Mouse (Mus musculus) embryonic facial prominence, embryonic 10.5 days (tissue): ENCODE data around the gene Gm26558. TPM values are rescaled to one million over a fixed set of nuclear protein-coding genes. Genes with fewer than 3 reads are reported as not detected.
A peak's percentile ranks its signal among the peaks of the same experiment; 100 is the strongest.

Source experiments
- DNase-seq: peaks from one replicate; pipeline ENCODE4 v3.0.0-alpha.2; 2017; ENCODE audit warnings: low spot score
- H3K27ac ChIP-seq: fragments of 300-500 bp; sonication (generic); replicated peaks from 2 replicates; pipeline ENCODE4 v1.5.1; 2016; ENCODE audit warnings: mild to moderate bottlenecking
- H3K27me3 ChIP-seq: fragments of 300-500 bp; sonication (generic); replicated peaks from 2 replicates; pipeline ENCODE4 v1.6.1; 2016; ENCODE audit warnings: low read depth, mild to moderate bottlenecking; ENCODE audit not compliant: poor library complexity, severe bottlenecking
- H3K36me3 ChIP-seq: fragments of 300-500 bp; sonication (generic); replicated peaks from 2 replicates; pipeline ENCODE4 v1.6.1; 2016; ENCODE audit warnings: mild to moderate bottlenecking, moderate library complexity
- H3K4me1 ChIP-seq: fragments of 300-500 bp; sonication (generic); 2 replicates; pipeline ENCODE4 v1.6.1; 2016
- H3K4me3 ChIP-seq: fragments of 300-500 bp; sonication (generic); 2 replicates; pipeline ENCODE4 v1.5.1; 2016; ENCODE audit warnings: mild to moderate bottlenecking, moderate library complexity
- H3K9me3 ChIP-seq: fragments of 300-500 bp; sonication (generic); 2 replicates; pipeline ENCODE4 v1.6.1; 2016; ENCODE audit warnings: mild to moderate bottlenecking
- WGBS: fragments of 180-500 bp; shearing (Covaris S2); methylation state at CpG from one replicate; pipeline ENCODE4 v1.1.7; 2016; 5-methylcytosine and 5-hydroxymethylcytosine counted together
- polyA plus RNA-seq: library from polyadenylated mRNA; unstranded; fragments of >200 nt; fragmentation: Nextera tagmentation; extraction: Ambion mirVana; gene quantifications from 2 replicates; pipeline ENCODE4 v1.2.1, GENCODE M21; 2016

Gm26558 gene
- polyA plus RNA-seq, 1 experiment from 2014 or later = 3.6 TPM

DNA sequence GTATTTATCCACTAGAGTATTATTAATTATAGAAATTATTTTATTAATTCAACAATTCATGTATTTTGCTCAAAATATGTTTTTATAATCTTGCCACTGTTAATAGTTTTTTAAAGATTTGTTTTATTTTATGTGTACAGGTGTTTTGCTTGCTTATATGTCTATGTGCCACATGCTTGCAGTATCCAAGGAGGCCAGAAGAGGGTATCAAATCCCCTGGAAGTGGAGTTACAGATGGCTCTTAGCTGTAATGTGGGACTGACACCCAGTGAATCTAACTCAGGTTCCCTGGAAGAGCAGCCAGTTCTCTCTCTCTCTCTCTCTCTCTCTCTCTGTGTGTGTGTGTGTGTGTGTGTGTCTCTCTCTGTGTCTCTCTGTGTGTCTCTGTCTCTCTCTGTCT lies 20.9 kb downstream of the Gm26558 start:
- H3K4me1 ChIP-seq = 0 out of 2 replicates have a peak, but pooled peaks cover 2% of the 10 kb centered on the region
- peaks cover 10% of the 10 kb centered on the region; the same call in 1 of the 2 replicates for H3K9me3 ChIP-seq
- no peaks in the 10 kb centered on the region for H3K36me3 ChIP-seq
- no peaks in the 10 kb centered on the region for H3K27me3 ChIP-seq
- no peak overlapping the region for H3K4me3 ChIP-seq
- DNase-seq = no peak
- H3K27ac ChIP-seq = no peak overlapping the region

DNA sequence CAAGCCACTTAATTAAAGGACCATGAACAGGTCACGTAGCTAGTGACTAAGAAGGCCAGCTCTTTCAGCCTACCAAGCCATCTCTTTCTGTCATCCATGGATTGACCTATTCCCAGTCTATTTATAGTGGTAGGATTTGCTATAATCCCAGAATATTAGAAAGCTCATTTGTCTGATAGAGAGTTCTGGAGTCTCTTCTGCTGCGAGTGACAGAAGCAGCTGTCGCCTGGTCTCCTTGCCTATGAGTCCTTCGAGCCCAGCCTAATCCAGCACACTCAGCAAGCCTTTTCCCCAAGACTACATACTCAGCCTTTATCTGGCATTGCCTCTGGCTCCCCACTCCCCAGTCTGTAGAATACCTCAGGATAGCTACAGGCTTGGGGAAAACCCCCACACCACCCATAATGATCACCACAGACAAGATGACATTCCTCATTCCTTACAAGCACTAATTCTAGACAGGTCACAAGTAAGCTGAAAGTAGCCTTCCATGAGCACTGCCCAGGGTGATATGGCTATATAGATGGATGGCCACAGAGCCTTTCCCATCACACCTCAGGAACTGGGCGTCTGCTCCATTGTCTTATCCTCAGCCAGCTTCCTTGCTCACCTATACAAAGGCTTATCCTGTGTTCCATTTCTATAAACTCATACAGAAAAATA lies 27.7 kb downstream of the Gm26558 start:
- Histone ChIP-seq H3K4me3 (no peak overlapping the region), H3K4me1 (peaks cover 14% of the 10 kb centered on the region), H3K27me3 (no peaks in the 10 kb centered on the region), H3K36me3 (no peaks in the 10 kb centered on the region), H3K27ac (no peak overlapping the region), H3K9me3 (peaks cover 10% of the 10 kb centered on the region; the same call in 1 of the 2 replicates)
- 89% methylated on average over 5 of the region's 5 CpGs for WGBS
- DNase-seq = no peak

DNA sequence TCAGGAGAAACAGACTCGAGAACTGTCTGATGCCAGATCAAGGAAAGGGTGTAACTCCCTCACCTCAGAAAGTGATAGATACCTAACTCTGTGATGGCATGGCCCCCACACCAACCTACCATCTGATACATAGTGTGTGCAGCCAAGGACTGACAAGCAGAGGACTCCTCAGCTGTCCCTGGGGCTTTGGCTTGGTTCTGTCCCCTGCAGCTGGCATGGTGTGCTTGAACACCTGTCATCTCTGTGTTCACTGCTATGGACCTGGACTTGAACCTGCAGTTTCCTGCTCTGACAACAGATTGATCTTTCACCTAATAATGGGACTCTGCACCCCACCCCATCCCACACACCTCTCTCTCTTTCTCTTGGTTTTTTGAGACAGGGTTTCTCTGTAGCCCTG lies 29.5 kb downstream of the Gm26558 start:
- Histone ChIP-seq H3K36me3 (no peaks in the 10 kb centered on the region), H3K27me3 (no peaks in the 10 kb centered on the region), H3K4me1 (peaks cover 18% of the 10 kb centered on the region), H3K9me3 (peaks cover 8% of the 10 kb centered on the region; the same call in 1 of the 2 replicates), H3K4me3 (no peak overlapping the region), H3K27ac (no peak overlapping the region)
- WGBS = 82% methylated on average over 1 of the region's 1 CpGs
- no peak for DNase-seq

DNA sequence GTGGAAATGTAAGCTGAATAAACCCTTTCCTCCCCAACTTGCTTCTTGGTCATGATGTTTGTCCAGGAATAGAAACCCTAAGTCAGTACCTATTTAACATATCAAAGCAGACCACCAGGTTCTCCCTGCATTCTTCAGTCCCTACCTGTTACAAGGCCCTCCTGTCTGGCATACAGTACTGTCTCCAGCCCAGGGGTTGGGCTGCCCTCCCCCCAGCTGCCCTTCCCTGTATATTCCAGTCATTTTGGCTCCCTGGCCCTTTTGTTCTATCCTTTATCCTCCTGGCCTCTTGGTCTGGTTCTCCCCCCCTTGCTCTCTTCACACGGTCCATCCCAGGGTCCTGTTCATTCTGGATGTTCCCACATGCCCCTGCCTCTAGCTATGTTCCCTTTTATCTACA lies 30.6 kb downstream of the Gm26558 start:
- Histone ChIP-seq H3K36me3 (no peaks in the 10 kb centered on the region), H3K4me3 (no peak overlapping the region), H3K9me3 (no peaks in the 10 kb centered on the region), H3K27me3 (no peaks in the 10 kb centered on the region), H3K4me1 (peaks cover 18% of the 10 kb centered on the region), H3K27ac (no peak overlapping the region)
- no peak for DNase-seq
- WGBS = 83% methylated on average over 1 of the region's 1 CpGs

DNA sequence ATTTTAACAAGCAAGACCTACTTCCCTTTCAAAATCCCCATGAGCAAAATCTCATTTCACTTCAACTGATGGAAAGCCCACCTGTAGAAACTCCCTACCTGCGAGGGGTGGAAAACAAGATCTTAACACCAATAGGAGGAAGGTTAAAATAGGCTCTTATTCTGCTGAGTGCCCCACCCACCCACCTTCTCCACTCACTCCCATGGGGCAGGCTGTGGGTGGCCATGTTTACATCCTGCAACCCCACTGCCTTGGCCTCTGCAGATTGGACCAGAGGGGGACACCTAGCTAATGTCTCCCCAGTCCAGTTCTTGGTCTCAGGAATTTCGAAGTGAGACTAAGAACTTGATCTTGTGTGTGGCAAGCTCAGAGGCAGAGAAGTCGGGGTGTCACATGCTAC lies 32.0 kb downstream of the Gm26558 start:
- Histone ChIP-seq H3K27ac (peak overlapping the region; percentile 40; the same call in 1 of the 2 replicates), H3K4me1 (peaks cover 18% of the 10 kb centered on the region), H3K4me3 (peak overlapping the region; percentile 23; the same call in 1 of the 2 replicates), H3K36me3 (no peaks in the 10 kb centered on the region), H3K27me3 (no peaks in the 10 kb centered on the region), H3K9me3 (no peaks in the 10 kb centered on the region)
- 69% methylated on average over 3 of the region's 3 CpGs for WGBS
- DNase-seq = no peak

DNA sequence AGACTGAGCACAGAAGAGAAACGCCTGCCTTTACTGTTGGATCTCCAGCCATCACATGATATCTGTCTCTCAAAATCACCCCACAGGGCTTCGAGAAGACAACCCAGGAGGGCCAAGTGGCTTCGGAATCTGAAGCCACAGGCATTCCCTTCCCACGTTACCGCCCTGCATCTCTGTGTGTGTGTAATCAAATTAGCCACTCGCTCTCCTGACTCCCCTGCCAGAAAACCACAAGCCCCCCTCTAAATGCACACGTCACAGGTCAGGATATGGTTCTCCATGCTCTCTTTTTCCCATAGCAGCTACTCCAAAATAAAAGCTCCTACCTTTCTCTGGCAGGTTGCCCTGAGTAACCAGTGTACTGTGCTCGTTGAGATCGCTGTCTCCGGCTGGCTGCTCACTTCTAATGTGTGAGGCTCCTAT lies 32.6 kb downstream of the Gm26558 start:
- DNase-seq = peak; percentile 66
- H3K27ac ChIP-seq = peak overlapping the region; percentile 42
- H3K36me3 ChIP-seq = no peaks in the 10 kb centered on the region
- peaks cover 18% of the 10 kb centered on the region for H3K4me1 ChIP-seq
- H3K4me3 ChIP-seq = peak overlapping the region; percentile 23; the same call in 1 of the 2 replicates
- H3K9me3 ChIP-seq = no peaks in the 10 kb centered on the region
- H3K27me3 ChIP-seq = no peaks in the 10 kb centered on the region
- 27% methylated on average over 10 of the region's 10 CpGs for WGBS

DNA sequence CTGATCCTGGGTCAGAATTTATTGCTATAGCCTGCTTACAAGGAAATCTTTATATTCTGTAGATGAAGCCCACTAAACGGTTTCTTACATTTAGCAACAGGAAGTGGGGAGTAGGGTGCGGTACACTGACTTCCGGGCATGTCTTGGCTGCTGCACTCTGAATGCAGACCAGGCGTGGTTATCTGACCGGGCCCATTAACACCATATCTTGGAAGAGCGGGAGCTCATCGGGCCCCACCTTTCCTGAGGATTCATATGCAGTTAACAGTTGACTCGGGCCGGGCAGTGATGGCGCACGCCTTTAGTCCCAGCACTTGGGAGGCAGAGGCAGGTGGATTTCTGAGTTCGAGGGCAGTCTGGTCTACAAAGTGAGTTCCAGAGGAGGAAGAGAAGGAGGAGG lies 33.5 kb downstream of the Gm26558 start:
- Histone ChIP-seq H3K4me3 (no peak overlapping the region), H3K27me3 (no peaks in the 10 kb centered on the region), H3K27ac (no peak overlapping the region), H3K9me3 (no peaks in the 10 kb centered on the region), H3K36me3 (no peaks in the 10 kb centered on the region), H3K4me1 (peaks cover 18% of the 10 kb centered on the region)
- no peak for DNase-seq
- whole genome bisulfite sequencing = 92% methylated on average over 12 of the region's 12 CpGs

DNA sequence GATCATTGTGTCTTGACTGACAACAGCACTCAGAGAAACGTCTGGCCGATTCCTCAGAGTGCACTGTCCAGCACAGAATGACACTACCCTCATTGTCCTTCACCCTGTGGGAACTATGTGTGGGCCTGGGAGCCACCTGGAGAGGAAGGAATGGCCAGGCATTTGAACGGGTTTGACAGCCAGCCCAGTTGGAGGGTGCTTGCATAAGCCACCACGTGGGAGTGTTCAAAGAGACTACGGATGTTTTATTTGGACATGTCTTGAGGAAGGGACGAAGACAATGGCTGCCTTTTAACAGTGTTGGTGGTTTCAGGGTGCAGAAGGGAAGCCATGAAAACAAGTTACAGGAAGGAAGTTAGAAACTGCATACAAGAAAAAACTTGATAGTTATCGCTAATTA lies 36.1 kb downstream of the Gm26558 start:
- 61% methylated on average over 7 of the region's 7 CpGs for WGBS
- H3K27ac ChIP-seq = no peak overlapping the region
- no peak for DNase-seq
- H3K36me3 ChIP-seq = no peaks in the 10 kb centered on the region
- peaks cover 18% of the 10 kb centered on the region for H3K4me1 ChIP-seq
- H3K4me3 ChIP-seq = no peak overlapping the region
- H3K9me3 ChIP-seq = no peaks in the 10 kb centered on the region
- H3K27me3 ChIP-seq = no peaks in the 10 kb centered on the region

DNA sequence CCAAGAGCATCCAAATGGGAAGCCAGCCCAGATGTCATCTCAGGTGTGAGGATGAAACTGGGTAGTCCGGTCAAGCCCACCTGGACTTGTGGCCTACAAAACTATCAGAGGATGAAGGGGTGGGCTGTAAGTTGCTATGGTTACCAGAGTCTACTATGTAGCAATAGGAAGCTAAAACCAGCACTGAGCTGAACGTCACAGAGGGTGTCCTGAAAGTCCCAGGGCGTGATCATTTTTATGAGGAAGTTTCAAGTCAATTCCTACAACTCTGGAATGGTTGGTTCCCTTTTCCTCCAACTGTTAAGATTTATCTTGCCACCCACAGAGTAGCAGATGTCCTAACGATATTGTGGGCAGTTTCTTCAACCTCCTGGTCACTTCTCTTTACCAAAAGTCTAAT lies 39.7 kb downstream of the Gm26558 start:
- Histone ChIP-seq H3K4me1 (peaks cover 4% of the 10 kb centered on the region; the same call in 1 of the 2 replicates), H3K36me3 (no peaks in the 10 kb centered on the region), H3K9me3 (no peaks in the 10 kb centered on the region), H3K27ac (no peak overlapping the region), H3K4me3 (no peak overlapping the region), H3K27me3 (no peaks in the 10 kb centered on the region)
- DNase-seq = no peak
- 82% methylated on average over 4 of the region's 4 CpGs for WGBS

DNA sequence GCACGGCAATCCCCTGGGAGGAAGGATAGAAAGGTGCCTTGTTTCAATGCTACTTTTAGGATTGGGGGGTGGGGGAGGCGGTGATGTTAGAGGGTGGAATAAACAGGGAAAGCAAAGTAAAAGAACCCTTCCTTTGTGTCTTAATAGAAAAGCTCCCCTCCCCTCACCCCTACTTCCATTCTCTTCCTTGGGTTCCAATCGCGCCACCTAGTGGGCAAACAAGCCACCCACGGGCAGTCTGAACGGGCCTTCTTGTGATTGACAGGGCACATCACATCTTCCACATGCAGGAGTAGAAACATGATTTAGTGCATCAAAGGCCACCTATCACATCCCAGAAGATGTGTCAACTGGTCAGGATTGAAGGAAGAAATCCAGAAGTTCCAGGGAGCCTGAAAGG lies 41.7 kb downstream of the Gm26558 start:
- WGBS = 15% methylated on average over 6 of the region's 6 CpGs
- DNase-seq = peak; percentile 75
- H3K27me3 ChIP-seq = no peaks in the 10 kb centered on the region
- H3K27ac ChIP-seq = peak overlapping the region; percentile 51; the same call in 1 of the 2 replicates
- peaks cover 4% of the 10 kb centered on the region; the same call in 1 of the 2 replicates for H3K4me1 ChIP-seq
- no peaks in the 10 kb centered on the region for H3K9me3 ChIP-seq
- H3K36me3 ChIP-seq = no peaks in the 10 kb centered on the region
- no peak overlapping the region for H3K4me3 ChIP-seq

DNA sequence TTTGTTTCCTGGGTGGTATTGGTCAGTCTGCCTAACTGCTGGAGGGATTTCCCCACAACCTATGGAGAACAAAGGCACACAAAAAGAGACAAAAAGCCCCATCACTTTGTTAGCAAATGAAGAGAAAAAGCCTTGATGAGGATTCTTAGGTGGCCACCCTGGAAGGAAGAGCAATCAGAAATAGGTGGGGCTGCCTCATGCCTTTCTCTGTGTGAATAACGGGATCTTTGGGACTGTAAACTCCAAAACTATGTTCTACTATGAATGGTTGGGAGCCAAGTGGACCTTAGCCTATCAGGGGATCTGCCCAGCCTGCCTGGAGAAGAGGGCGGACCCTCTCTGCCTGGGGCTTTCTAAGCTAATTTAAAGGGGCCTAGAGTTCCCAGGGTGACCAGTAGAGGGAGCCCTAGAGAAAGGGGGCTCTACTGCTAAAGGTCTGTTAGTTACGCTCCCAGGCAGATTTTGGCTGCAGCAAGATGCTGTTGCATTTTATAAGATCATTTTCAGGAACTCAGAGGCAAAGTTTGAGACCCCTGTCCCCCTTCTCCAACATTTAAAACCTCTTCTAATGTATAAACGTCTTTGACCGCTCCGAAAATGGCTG lies 42.6 kb downstream of the Gm26558 start:
- Histone ChIP-seq H3K36me3 (no peaks in the 10 kb centered on the region), H3K9me3 (no peaks in the 10 kb centered on the region), H3K4me1 (peaks cover 4% of the 10 kb centered on the region; the same call in 1 of the 2 replicates), H3K4me3 (no peak overlapping the region), H3K27ac (no peak overlapping the region), H3K27me3 (no peaks in the 10 kb centered on the region)
- 88% methylated on average over 6 of the region's 6 CpGs for WGBS
- no peak for DNase-seq

DNA sequence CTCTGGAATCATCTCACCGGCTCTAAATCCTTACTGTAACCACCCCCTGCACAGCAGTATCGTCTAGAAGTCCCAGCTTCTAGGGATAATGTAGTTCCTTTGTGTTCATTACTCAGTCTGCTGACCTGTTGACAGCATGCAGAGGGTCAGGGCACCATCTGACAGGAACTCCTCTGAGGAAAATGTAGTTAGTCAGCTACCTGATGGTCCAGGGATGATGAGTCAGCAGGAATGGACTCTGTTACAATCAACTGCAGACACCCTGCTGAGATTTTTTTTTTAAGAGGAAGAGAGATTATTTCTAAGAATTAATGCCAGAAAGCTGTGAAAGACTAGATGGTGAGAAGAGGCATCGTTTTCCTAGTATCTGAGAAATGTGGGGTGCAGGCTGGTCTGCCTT lies 45.3 kb downstream of the Gm26558 start:
- Histone ChIP-seq H3K27me3 (no peaks in the 10 kb centered on the region), H3K36me3 (no peaks in the 10 kb centered on the region), H3K4me1 (peaks cover 4% of the 10 kb centered on the region; the same call in 1 of the 2 replicates), H3K27ac (no peak overlapping the region), H3K4me3 (no peak overlapping the region), H3K9me3 (peaks cover 5% of the 10 kb centered on the region; the same call in 1 of the 2 replicates)
- DNase-seq = no peak
- WGBS = 72% methylated on average over 3 of the region's 3 CpGs

DNA sequence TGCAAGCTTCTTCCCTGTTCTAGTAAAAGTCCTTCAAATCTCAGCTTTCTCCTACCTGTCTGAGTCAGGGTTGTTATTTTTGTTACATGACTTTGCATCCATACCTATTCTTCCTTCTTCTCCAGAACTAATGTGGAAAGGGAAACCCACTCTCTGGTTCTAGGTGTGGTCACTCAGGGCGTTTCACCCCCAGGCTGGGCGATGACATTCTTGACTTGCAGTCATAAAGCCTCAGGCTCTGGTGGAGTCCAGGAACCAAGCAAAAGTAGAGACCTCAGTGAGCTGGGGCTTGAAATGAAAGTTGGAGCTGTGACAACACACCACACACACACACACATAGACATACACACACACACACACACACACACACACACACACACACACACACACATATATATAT lies 45.8 kb downstream of the Gm26558 start:
- DNase-seq = no peak
- Histone ChIP-seq H3K9me3 (peaks cover 5% of the 10 kb centered on the region; the same call in 1 of the 2 replicates), H3K4me1 (peaks cover 4% of the 10 kb centered on the region; the same call in 1 of the 2 replicates), H3K36me3 (no peaks in the 10 kb centered on the region), H3K27me3 (no peaks in the 10 kb centered on the region), H3K27ac (no peak overlapping the region), H3K4me3 (no peak overlapping the region)
- WGBS = 87% methylated on average over 2 of the region's 2 CpGs
